8 mouse cellular contexts compared by ENCODE assay signal in genomic region chr11:51819964-51820363, GRCm38 (mm10). TPM values are rescaled to one million over a fixed set of nuclear protein-coding genes. Genes with fewer than 3 reads are reported as not detected.
DNase-seq lines count a peak whose midpoint lies in the region; ATAC-seq and TF ChIP-seq lines count a peak whose summit lies in the region.

No protein-coding gene starts in this region.

- ATAC-seq in frontal cortex, adult (ENCODE audit: low TSS enrichment): 0 out of 2 replicates have a peak, but pooled peaks have one; percentile 22
- no peak for ATAC-seq in megakaryocyte, adult 5-6 weeks (ENCODE audit: poor library complexity, severe bottlenecking)

- H3K27me3 ChIP-seq in cerebellum, adult 2 months (ENCODE audit: control insufficient read depth, insufficient read depth, low read length): no peaks in the 10 kb centered on the region

- no peak for DNase-seq in frontal cortex, postnatal 25 days (ENCODE audit: low spot score in 2 of 2)
- DNase-seq in right cerebral cortex, postnatal 14 days: peak; percentile 30
- no peak for DNase-seq in right cerebral cortex, postnatal 36 days (ENCODE audit: low spot score in 2 of 2)
- DNase-seq in cerebellum, adult 2 months: peak; percentile 62 to 69
- DNase-seq in kidney, postnatal 36 days: peak; percentile 65 to 82
- DNase-seq in spleen, postnatal 36 days (ENCODE audit: low spot score in 2 of 2): peak; percentile 49 to 68

- peak; percentile 63; the same call in 1 of the 2 replicates for TF ChIP-seq CTCF in cerebellum, adult 2 months (IDR thresholded peaks at IDR 0.05; ENCODE audit: borderline replicate concordance, insufficient read depth, low read depth, low read length)

- no peak overlapping the region for H3K4me3 ChIP-seq in cerebellum, adult 2 months (replicated peaks; ENCODE audit: insufficient read depth, low read depth, low read length)

- 73% methylated on average over 3 of the region's 3 CpGs for WGBS in cerebellum, adult 2 months

- peaks cover 36% of the 10 kb centered on the region for H3K4me1 ChIP-seq in cerebellum, adult 2 months (ENCODE audit: control insufficient read depth, insufficient read depth, low read length)

- no peak overlapping the region for H3K27ac ChIP-seq in cerebellum, adult 2 months (ENCODE audit: insufficient read depth, low read length)

- TF ChIP-seq POLR2A in cerebellum, adult 2 months (IDR thresholded peaks at IDR 0.05; ENCODE audit: borderline replicate concordance, insufficient read depth, low read length): no peak

RNA-seq across cellular contexts. Expression of gene Jade2, which starts 37.5 kb away (rescaled TPM):
- polyA plus RNA-seq in cerebellum, adult 2 months (2012; rRNA removed): 21.8 and 21.9 TPM in 2 replicates
- 1.9 and 2.1 TPM in 2 replicates for total RNA-seq in megakaryocyte, adult 5-6 weeks (2015)
- 1.4 and 2.4 TPM in 2 replicates for total RNA-seq in megakaryocyte, adult 5-6 weeks (2017)

RNA-seq across cellular contexts. Expression of gene Sar1b, which starts 56.5 kb away (rescaled TPM):
- 93.3 and 95.1 TPM in 2 replicates for polyA plus RNA-seq in cerebellum, adult 2 months (2012; rRNA removed)
- total RNA-seq in megakaryocyte, adult 5-6 weeks (2015): 103 and 111 TPM in 2 replicates
- 47.7 and 53.2 TPM in 2 replicates for total RNA-seq in megakaryocyte, adult 5-6 weeks (2017)

RNA-seq across cellular contexts. Expression of gene Sec24a, which starts 56.5 kb away (rescaled TPM):
- 11.0 and 12.3 TPM in 2 replicates for polyA plus RNA-seq in cerebellum, adult 2 months (2012; rRNA removed)
- total RNA-seq in megakaryocyte, adult 5-6 weeks (2015): 15.4 and 15.5 TPM in 2 replicates
- total RNA-seq in megakaryocyte, adult 5-6 weeks (2017): 5.1 and 6.3 TPM in 2 replicates

Comparison
In these comparisons a context has a peak if more than half of its experiments do, and no peak if none do; other contexts are left out.
1. DNase-seq: peak in right cerebral cortex, postnatal 14 days (single experiment), cerebellum, adult 2 months (2 of 2), kidney, postnatal 36 days (2 of 2) and spleen, postnatal 36 days (2 of 2); none in frontal cortex, postnatal 25 days (0 of 2) and right cerebral cortex, postnatal 36 days (0 of 2).